Mouse (Mus musculus) liver, adult (tissue): ENCODE measurements around the gene Fgd3.

ENCODE experiments used
- GATA4 ChIP-seq: IDR thresholded peaks from 2 replicates; pipeline ENCODE4 v1.6.1; 2014; ENCODE audit warnings: mild to moderate bottlenecking, low read length; ENCODE audit not compliant: insufficient replicate concordance

Gene Fgd3

GRCm38 (mm10) chr13:49248923-49249322 lies 71.2 kb downstream of the Fgd3 start:
- TF ChIP-seq GATA4 = no peak

- TF ChIP-seq GATA4 = no peak
Measured at GRCm38 (mm10) chr13:49248467-49248862, 71.6 kb downstream of the Fgd3 start, which contains the start of gene Susd3. Susd3 (minus strand) TSS chr13:49248706.

GRCm38 (mm10) chr13:49247740-49248466 lies 72.2 kb downstream of the Fgd3 start:
- no peak for TF ChIP-seq GATA4

- no peak for TF ChIP-seq GATA4
Measured at GRCm38 (mm10) chr13:49247232-49247739, 72.8 kb downstream of the Fgd3 start.

- no peak for TF ChIP-seq GATA4
Measured at GRCm38 (mm10) chr13:49246626-49247025, 73.5 kb downstream of the Fgd3 start.

GRCm38 (mm10) chr13:49246011-49246410 lies 74.1 kb downstream of the Fgd3 start:
- TF ChIP-seq GATA4 = no peak

- no peak for TF ChIP-seq GATA4
Measured at GRCm38 (mm10) chr13:49245251-49245650, 74.9 kb downstream of the Fgd3 start.

- no peak for TF ChIP-seq GATA4
Measured at GRCm38 (mm10) chr13:49243492-49243891, 76.6 kb downstream of the Fgd3 start.

- TF ChIP-seq GATA4 = no peak
Measured at GRCm38 (mm10) chr13:49242321-49243065, 77.6 kb downstream of the Fgd3 start.

GRCm38 (mm10) chr13:49238737-49239136 lies 81.4 kb downstream of the Fgd3 start:
- TF ChIP-seq GATA4 = no peak

GRCm38 (mm10) chr13:49237617-49238016 lies 82.5 kb downstream of the Fgd3 start:
- no peak for TF ChIP-seq GATA4

- TF ChIP-seq GATA4 = no peak
Measured at GRCm38 (mm10) chr13:49234711-49235110, 85.4 kb downstream of the Fgd3 start.

- no peak for TF ChIP-seq GATA4
Measured at GRCm38 (mm10) chr13:49233792-49234572, 86.1 kb downstream of the Fgd3 start.

- no peak for TF ChIP-seq GATA4
Measured at GRCm38 (mm10) chr13:49225633-49226032, 94.5 kb downstream of the Fgd3 start.

- no peak for TF ChIP-seq GATA4
Measured at GRCm38 (mm10) chr13:49225159-49225558, 95.0 kb downstream of the Fgd3 start.
